Mouse (Mus musculus) ES-Bruce4 (cell line): Measurements from ENCODE around the gene Pak3. TPM values are rescaled to one million over a fixed set of nuclear protein-coding genes. Genes with fewer than 3 reads are reported as not detected.

Source experiments
- H3K27ac ChIP-seq: 2 replicates; pipeline ENCODE4 v1.5.1; 2012; ENCODE audit warnings: low read length, inconsistent platforms; ENCODE audit not compliant: insufficient read depth
- H3K27me3 ChIP-seq: 2 replicates; pipeline ENCODE4 v1.6.1; 2012; ENCODE audit warnings: mild to moderate bottlenecking, low read length, inconsistent platforms; ENCODE audit not compliant: control insufficient read depth, poor library complexity, insufficient read depth, severe bottlenecking
- H3K36me3 ChIP-seq: 2 replicates; pipeline ENCODE4 v1.6.1; 2012; ENCODE audit warnings: inconsistent platforms, mild to moderate bottlenecking, low read length, moderate library complexity; ENCODE audit not compliant: control insufficient read depth, poor library complexity, insufficient read depth, severe bottlenecking
- H3K4me1 ChIP-seq: one replicate; pipeline ENCODE4 v1.8.1; 2011; ENCODE audit warnings: low read length; ENCODE audit not compliant: control insufficient read depth, insufficient read depth
- H3K4me3 ChIP-seq: 2 replicates; pipeline ENCODE4 v1.5.1; 2011; ENCODE audit warnings: low read depth, mild to moderate bottlenecking, low read length
- H3K9ac ChIP-seq: 2 replicates; pipeline ENCODE4 v1.6.1; 2012; ENCODE audit warnings: low read depth, mild to moderate bottlenecking, inconsistent platforms; ENCODE audit not compliant: poor library complexity, severe bottlenecking
- H3K9me3 ChIP-seq: replicated peaks from 2 replicates; pipeline ENCODE4 v1.6.1; 2012; ENCODE audit warnings: mild to moderate bottlenecking, low read length, inconsistent platforms; ENCODE audit not compliant: control insufficient read depth, poor library complexity, insufficient read depth, severe bottlenecking
- CTCF ChIP-seq: IDR thresholded peaks from one replicate; pipeline ENCODE4 v1.8.1; 2011; ENCODE audit warnings: low read depth, low read length
- EP300 ChIP-seq: IDR thresholded peaks from 2 replicates; pipeline ENCODE4 v1.6.1; 2011; ENCODE audit warnings: low read depth, low read length; ENCODE audit not compliant: insufficient read depth
- POLR2A ChIP-seq: IDR thresholded peaks from one replicate; pipeline ENCODE4 v1.8.1; 2011; ENCODE audit warnings: low read length; ENCODE audit not compliant: insufficient read depth
- polyA plus RNA-seq: library from polyadenylated mRNA; stranded (reverse); fragments of >200 nt; gene quantifications from 2 replicates; pipeline ENCODE4 v1.2.4, GENCODE M21; 2011; ENCODE audit warnings: low read depth; ENCODE audit not compliant: missing spikeins, insufficient read depth, insufficient read length

Gene Pak3
- polyA plus RNA-seq, 1 experiment, result 3.1 TPM

DNA sequence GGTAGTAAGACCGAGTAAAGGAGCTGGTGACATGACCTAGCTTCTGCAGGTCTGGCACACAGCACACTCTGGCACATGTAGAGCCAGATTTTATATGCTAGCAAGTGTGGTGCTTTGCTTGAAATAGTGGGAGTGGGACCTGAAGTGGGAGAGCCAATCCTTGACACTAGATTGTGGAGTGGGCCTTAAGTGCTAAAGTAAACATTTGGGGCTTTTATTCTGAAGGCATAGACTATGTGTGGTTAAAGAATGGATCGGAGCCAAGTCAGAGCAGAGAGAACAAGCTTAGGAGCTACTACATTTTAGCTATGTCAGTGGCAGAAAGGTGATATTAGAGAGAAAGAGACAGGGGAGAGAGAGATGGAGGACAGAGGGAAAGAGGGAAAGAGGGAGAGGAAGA lies 61.5 kb downstream of the Pak3 start:
- Histone ChIP-seq H3K4me3 (no peak overlapping the region), H3K27ac (no peak overlapping the region), H3K9me3 (no peaks in the 10 kb centered on the region), H3K9ac (no peak overlapping the region), H3K4me1 (no peaks in the 10 kb centered on the region), H3K27me3 (no peaks in the 10 kb centered on the region), H3K36me3 (no peaks in the 10 kb centered on the region)
- TF ChIP-seq EP300 (no peak), POLR2A (no peak), CTCF (no peak)

GRCm38 (mm10) chrX:143580458-143580959 lies 62.1 kb downstream of the Pak3 start:
- Histone ChIP-seq H3K27ac (no peak overlapping the region), H3K9ac (no peak overlapping the region), H3K4me1 (no peaks in the 10 kb centered on the region), H3K9me3 (no peaks in the 10 kb centered on the region), H3K27me3 (no peaks in the 10 kb centered on the region), H3K36me3 (no peaks in the 10 kb centered on the region), H3K4me3 (no peak overlapping the region)
- TF ChIP-seq CTCF (no peak), EP300 (no peak), POLR2A (no peak)

GRCm38 (mm10) chrX:143606877-143607449 lies 88.6 kb downstream of the Pak3 start:
- Histone ChIP-seq H3K27ac (no peak overlapping the region), H3K4me1 (no peaks in the 10 kb centered on the region), H3K36me3 (no peaks in the 10 kb centered on the region), H3K9ac (no peak overlapping the region), H3K27me3 (no peaks in the 10 kb centered on the region), H3K4me3 (no peak overlapping the region), H3K9me3 (no peaks in the 10 kb centered on the region)
- TF ChIP-seq CTCF (no peak), EP300 (no peak), POLR2A (no peak)

DNA sequence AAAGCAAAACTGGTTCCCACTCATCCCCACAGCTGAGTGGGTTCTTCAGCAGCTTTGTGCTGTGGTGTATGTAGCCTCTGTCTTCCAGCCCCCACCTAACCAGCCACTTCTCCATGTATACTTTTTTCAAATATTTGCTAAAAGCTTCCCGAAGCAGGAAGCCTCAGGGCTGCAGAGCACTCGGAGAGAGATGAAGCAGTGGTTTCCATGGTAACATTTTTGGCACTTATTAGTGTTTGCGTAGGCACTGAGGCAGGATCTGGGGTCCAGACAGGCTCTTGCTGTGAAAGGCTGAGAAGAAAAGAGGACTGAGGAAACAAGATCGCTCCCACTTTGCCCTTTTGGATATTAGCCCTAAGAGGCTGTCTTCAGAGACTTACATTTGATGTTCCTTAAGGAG lies 100.3 kb downstream of the Pak3 start:
- Histone ChIP-seq H3K36me3 (no peaks in the 10 kb centered on the region), H3K9me3 (no peaks in the 10 kb centered on the region), H3K4me1 (no peaks in the 10 kb centered on the region), H3K9ac (no peak overlapping the region), H3K4me3 (no peak overlapping the region), H3K27ac (no peak overlapping the region), H3K27me3 (no peaks in the 10 kb centered on the region)
- TF ChIP-seq EP300, result no peak
- TF ChIP-seq POLR2A, result no peak
- TF ChIP-seq CTCF, result no peak

- H3K27me3 ChIP-seq, result no peaks in the 10 kb centered on the region
- no peak overlapping the region for H3K9ac ChIP-seq
- H3K27ac ChIP-seq, result no peak overlapping the region
These were observed 109.4 kb downstream of the Pak3 start for GRCm38 (mm10) chrX:143627767-143628166.

GRCm38 (mm10) chrX:143643936-143644335 lies 125.5 kb downstream of the Pak3 start:
- Histone ChIP-seq H3K36me3 (no peaks in the 10 kb centered on the region), H3K4me3 (no peak overlapping the region), H3K9me3 (no peaks in the 10 kb centered on the region), H3K9ac (no peak overlapping the region), H3K27me3 (no peaks in the 10 kb centered on the region), H3K4me1 (no peaks in the 10 kb centered on the region), H3K27ac (no peak overlapping the region)
- no peak for TF ChIP-seq EP300
- TF ChIP-seq CTCF, result no peak
- TF ChIP-seq POLR2A, result no peak

More at GRCm38 (mm10) chrX:143627767-143628166, 109.4 kb downstream of the Pak3 start:
- no peaks in the 10 kb centered on the region for H3K4me1 ChIP-seq
- no peaks in the 10 kb centered on the region for H3K36me3 ChIP-seq
- no peaks in the 10 kb centered on the region for H3K9me3 ChIP-seq
- TF ChIP-seq CTCF (no peak), EP300 (no peak), POLR2A (no peak)
- H3K4me3 ChIP-seq, result no peak overlapping the region
